Mouse (Mus musculus) embryonic facial prominence, embryonic 10.5 days (tissue): Measurements from ENCODE around the gene Slc35b3. TPM values are rescaled to one million over a fixed set of nuclear protein-coding genes. Genes with fewer than 3 reads are reported as not detected.

Experiments used
- DNase-seq: peaks from one replicate; pipeline ENCODE4 v3.0.0-alpha.2; 2017; ENCODE audit warnings: low spot score
- H3K27ac ChIP-seq: fragments of 300-500 bp; sonication (generic); replicated peaks from 2 replicates; pipeline ENCODE4 v1.5.1; 2016; ENCODE audit warnings: mild to moderate bottlenecking
- H3K27me3 ChIP-seq: fragments of 300-500 bp; sonication (generic); replicated peaks from 2 replicates; pipeline ENCODE4 v1.6.1; 2016; ENCODE audit warnings: low read depth, mild to moderate bottlenecking; ENCODE audit not compliant: poor library complexity, severe bottlenecking
- H3K36me3 ChIP-seq: fragments of 300-500 bp; sonication (generic); replicated peaks from 2 replicates; pipeline ENCODE4 v1.6.1; 2016; ENCODE audit warnings: mild to moderate bottlenecking, moderate library complexity
- H3K4me1 ChIP-seq: fragments of 300-500 bp; sonication (generic); 2 replicates; pipeline ENCODE4 v1.6.1; 2016
- H3K4me3 ChIP-seq: fragments of 300-500 bp; sonication (generic); 2 replicates; pipeline ENCODE4 v1.5.1; 2016; ENCODE audit warnings: mild to moderate bottlenecking, moderate library complexity
- H3K9me3 ChIP-seq: fragments of 300-500 bp; sonication (generic); 2 replicates; pipeline ENCODE4 v1.6.1; 2016; ENCODE audit warnings: mild to moderate bottlenecking
- WGBS: fragments of 180-500 bp; shearing (Covaris S2); methylation state at CpG from one replicate; pipeline ENCODE4 v1.1.7; 2016; 5-methylcytosine and 5-hydroxymethylcytosine counted together
- polyA plus RNA-seq: library from polyadenylated mRNA; unstranded; fragments of >200 nt; fragmentation: Nextera tagmentation; extraction: Ambion mirVana; gene quantifications from 2 replicates; pipeline ENCODE4 v1.2.1, GENCODE M21; 2016

The Slc35b3 gene
- polyA plus RNA-seq, 1 experiment from 2014 or later: 28.0 TPM

GRCm38 (mm10) chr13:38935856-38936446 lies 24.7 kb downstream of the Slc35b3 start:
- WGBS: 92% methylated on average over 10 of the region's 10 CpGs
- H3K9me3 ChIP-seq: no peaks in the 10 kb centered on the region

GRCm38 (mm10) chr13:38929843-38930578 lies 30.7 kb downstream of the Slc35b3 start:
- DNase-seq: no peak
- 94% methylated on average over 15 of the region's 15 CpGs for WGBS
- Histone ChIP-seq H3K27me3 (no peaks in the 10 kb centered on the region), H3K4me1 (peaks cover 7% of the 10 kb centered on the region; the same call in 1 of the 2 replicates), H3K4me3 (no peak overlapping the region), H3K9me3 (no peaks in the 10 kb centered on the region), H3K27ac (no peak overlapping the region), H3K36me3 (peaks cover 43% of the 10 kb centered on the region)

More at GRCm38 (mm10) chr13:38935856-38936446, 24.7 kb downstream of the Slc35b3 start:
- Histone ChIP-seq H3K36me3 (peaks cover 84% of the 10 kb centered on the region), H3K27ac (no peak overlapping the region), H3K27me3 (no peaks in the 10 kb centered on the region), H3K4me1 (no peaks in the 10 kb centered on the region), H3K4me3 (no peak overlapping the region)
- no peak for DNase-seq

GRCm38 (mm10) chr13:38922676-38923075 lies 38.0 kb downstream of the Slc35b3 start:
- H3K27ac ChIP-seq: no peak overlapping the region
- DNase-seq: no peak

GRCm38 (mm10) chr13:38921306-38921705 lies 39.4 kb downstream of the Slc35b3 start:
- H3K4me1 ChIP-seq: no peaks in the 10 kb centered on the region
- WGBS: 91% methylated on average over 1 of the region's 1 CpGs
- DNase-seq: no peak
- no peaks in the 10 kb centered on the region for H3K27me3 ChIP-seq
- no peaks in the 10 kb centered on the region for H3K36me3 ChIP-seq
- H3K9me3 ChIP-seq: no peaks in the 10 kb centered on the region
- no peak overlapping the region for H3K27ac ChIP-seq
- no peak overlapping the region for H3K4me3 ChIP-seq

More at GRCm38 (mm10) chr13:38922676-38923075, 38.0 kb downstream of the Slc35b3 start:
- no peaks in the 10 kb centered on the region for H3K27me3 ChIP-seq
- H3K9me3 ChIP-seq: no peaks in the 10 kb centered on the region
- H3K36me3 ChIP-seq: no peaks in the 10 kb centered on the region
- 62% methylated on average over 3 of the region's 3 CpGs for WGBS
- H3K4me3 ChIP-seq: no peak overlapping the region
- peaks cover 2% of the 10 kb centered on the region; the same call in 1 of the 2 replicates for H3K4me1 ChIP-seq

- Histone ChIP-seq H3K27ac (no peak overlapping the region), H3K36me3 (no peaks in the 10 kb centered on the region), H3K4me1 (no peaks in the 10 kb centered on the region), H3K27me3 (no peaks in the 10 kb centered on the region), H3K4me3 (no peak overlapping the region), H3K9me3 (no peaks in the 10 kb centered on the region)
- WGBS: 77% methylated on average over 9 of the region's 9 CpGs
- DNase-seq: no peak
Measured at GRCm38 (mm10) chr13:38918188-38918885, 42.3 kb downstream of the Slc35b3 start.

GRCm38 (mm10) chr13:38917556-38917955 lies 43.1 kb downstream of the Slc35b3 start:
- 82% methylated on average over 5 of the region's 5 CpGs for WGBS
- DNase-seq: no peak
- Histone ChIP-seq H3K4me3 (no peak overlapping the region), H3K27me3 (no peaks in the 10 kb centered on the region), H3K4me1 (no peaks in the 10 kb centered on the region), H3K27ac (no peak overlapping the region), H3K9me3 (no peaks in the 10 kb centered on the region), H3K36me3 (no peaks in the 10 kb centered on the region)

GRCm38 (mm10) chr13:38914771-38915170 lies 45.9 kb downstream of the Slc35b3 start:
- H3K9me3 ChIP-seq: no peaks in the 10 kb centered on the region
- DNase-seq: no peak
- no peaks in the 10 kb centered on the region for H3K36me3 ChIP-seq
- no peak overlapping the region for H3K4me3 ChIP-seq
- no peaks in the 10 kb centered on the region for H3K4me1 ChIP-seq
- no peak overlapping the region for H3K27ac ChIP-seq
- no peaks in the 10 kb centered on the region for H3K27me3 ChIP-seq
- 86% methylated on average over 6 of the region's 6 CpGs for WGBS

- no peak overlapping the region for H3K4me3 ChIP-seq
- no peak for DNase-seq
- 69% methylated on average over 3 of the region's 3 CpGs for WGBS
Measured at GRCm38 (mm10) chr13:38892364-38892763, 68.3 kb downstream of the Slc35b3 start.

More at GRCm38 (mm10) chr13:38892364-38892763, 68.3 kb downstream of the Slc35b3 start:
- no peak overlapping the region for H3K27ac ChIP-seq
- H3K27me3 ChIP-seq: no peaks in the 10 kb centered on the region
- H3K9me3 ChIP-seq: no peaks in the 10 kb centered on the region
- no peaks in the 10 kb centered on the region for H3K36me3 ChIP-seq
- peaks cover 3% of the 10 kb centered on the region; the same call in 1 of the 2 replicates for H3K4me1 ChIP-seq
